Mouse (Mus musculus) gastrocnemius, adult 2 months (tissue): ENCODE data around the gene Gpr161. TPM values are rescaled to one million over a fixed set of nuclear protein-coding genes. Genes with fewer than 3 reads are reported as not detected.

Experiments
- DNase-seq: peaks from one replicate; pipeline ENCODE4 v3.0.0; 2022
- H3K27ac ChIP-seq: fragments of 200-600 bp; 2 replicates; pipeline ENCODE4 v1.8.1; 2022; ENCODE audit warnings: mild to moderate bottlenecking
- H3K4me3 ChIP-seq: fragments of 200-600 bp; 2 replicates; pipeline ENCODE4 v1.8.1; 2022; ENCODE audit warnings: mild to moderate bottlenecking, moderate library complexity
- CTCF ChIP-seq: fragments of 200-600 bp; IDR thresholded peaks from 2 replicates; pipeline ENCODE4 v1.8.1; 2022; ENCODE audit warnings: antibody characterized with exemption, mild to moderate bottlenecking, moderate library complexity
- intact Hi-C: fragments of 180-260 bp; cut with DNase I; formaldehyde crosslinking; loops from one replicate; pipeline ENCODE4 v1.15.1; 2025
- long read RNA-seq, 2 experiments: library from polyadenylated mRNA; stranded (forward); transcript quantifications; one replicate each; pipeline ENCODE4 v2.0.0; 2021
- total RNA-seq, 2 experiments: library from RNA; stranded (reverse); gene quantifications; 2 replicates each; pipeline ENCODE4 v1.2.3; 2021

Gene Gpr161
- 1 to 10 TPM; 1.0 to 1.3 TPM for total RNA-seq
- long read RNA-seq, experiment 1, partial matches to known transcripts = 0 of 1 reads
- long read RNA-seq, experiment 1, other reads (novel, unspliced or antisense) = 1 of 1 reads
- long read RNA-seq, experiment 2 = 0 reads

GRCm38 (mm10) chr1:165295489-165295888, at the start of gene Gpr161:
TSS of gene Gpr161 (plus strand) at chr1:165295789.
- no peak for TF ChIP-seq CTCF
- intact Hi-C loops = no loop called here
- Histone ChIP-seq H3K4me3 (no peak within 1 kb of the TSS), H3K27ac (no peak within 1 kb of the TSS)
- no peak for DNase-seq

GRCm38 (mm10) chr1:165246587-165246986, 49.0 kb upstream of the Gpr161 start:
- Histone ChIP-seq H3K27ac (peak overlapping the region; percentile 57), H3K4me3 (no peak overlapping the region)
- no peak for TF ChIP-seq CTCF
- DNase-seq = no peak
- intact Hi-C loops = no loop called here

GRCm38 (mm10) chr1:165247085-165247484, 48.5 kb upstream of the Gpr161 start:
- intact Hi-C loops = no loop called here
- Histone ChIP-seq H3K27ac (peak overlapping the region; percentile 71), H3K4me3 (no peak overlapping the region)
- peak; percentile 57 for DNase-seq
- TF ChIP-seq CTCF = no peak

GRCm38 (mm10) chr1:165247788-165248187, 47.8 kb upstream of the Gpr161 start:
- no peak for DNase-seq
- Histone ChIP-seq H3K27ac (peak overlapping the region; percentile 71; the same call in 1 of the 2 replicates), H3K4me3 (no peak overlapping the region)
- no peak for TF ChIP-seq CTCF
- intact Hi-C loops = no loop called here

GRCm38 (mm10) chr1:165248842-165249241, 46.7 kb upstream of the Gpr161 start:
- Histone ChIP-seq H3K27ac (no peak overlapping the region), H3K4me3 (no peak overlapping the region)
- intact Hi-C loops = no loop called here
- DNase-seq = no peak
- TF ChIP-seq CTCF = no peak

- Histone ChIP-seq H3K4me3 (no peak overlapping the region), H3K27ac (no peak overlapping the region)
- intact Hi-C loops = no loop called here
- DNase-seq = no peak
- no peak for TF ChIP-seq CTCF
Observed at GRCm38 (mm10) chr1:165250546-165250945, 45.0 kb upstream of the Gpr161 start.

GRCm38 (mm10) chr1:165252027-165252671, 43.4 kb upstream of the Gpr161 start:
- peak; percentile 88 for TF ChIP-seq CTCF
- intact Hi-C loops = no loop called here
- peak overlapping the region; percentile 29 for H3K4me3 ChIP-seq
- H3K27ac ChIP-seq = peak overlapping the region; percentile 9; the same call in 1 of the 2 replicates
- peak; percentile 64 for DNase-seq

- no peak overlapping the region for H3K27ac ChIP-seq
- intact Hi-C loops = no loop called here
- no peak overlapping the region for H3K4me3 ChIP-seq
- TF ChIP-seq CTCF = no peak
- DNase-seq = no peak
Observed at GRCm38 (mm10) chr1:165274946-165275345, 20.6 kb upstream of the Gpr161 start.

- intact Hi-C loops = no loop called here
- Histone ChIP-seq H3K4me3 (peak overlapping the region; percentile 89), H3K27ac (peak overlapping the region; percentile 77; the same call in 1 of the 2 replicates)
- no peak for DNase-seq
- TF ChIP-seq CTCF = no peak
Observed at GRCm38 (mm10) chr1:165280741-165281140, 14.8 kb upstream of the Gpr161 start.

- DNase-seq = peak; percentile 86
- intact Hi-C loops = no loop called here
- H3K27ac ChIP-seq = peak overlapping the region; percentile 77
- H3K4me3 ChIP-seq = peak overlapping the region; percentile 89
- no peak; the same call in 1 of the 2 replicates for TF ChIP-seq CTCF
Observed at GRCm38 (mm10) chr1:165281351-165282221, 14.0 kb upstream of the Gpr161 start.

GRCm38 (mm10) chr1:165282222-165282966, 13.2 kb upstream of the Gpr161 start:
- Histone ChIP-seq H3K27ac (peak overlapping the region; percentile 77), H3K4me3 (peak overlapping the region; percentile 89)
- peak; percentile 34 for DNase-seq
- TF ChIP-seq CTCF = no peak
- intact Hi-C loops = no loop called here

- DNase-seq = no peak
- intact Hi-C loops = no loop called here
- peak overlapping the region; percentile 89 for H3K4me3 ChIP-seq
- H3K27ac ChIP-seq = no peak overlapping the region
- no peak for TF ChIP-seq CTCF
Observed at GRCm38 (mm10) chr1:165282967-165283345, 12.6 kb upstream of the Gpr161 start.
